Mouse (Mus musculus) brain, embryonic 14.5 days (tissue): ENCODE results near the gene Fbxo46. TPM values are rescaled to one million over a fixed set of nuclear protein-coding genes. Genes with fewer than 3 reads are reported as not detected.
A peak's percentile ranks its signal among the peaks of the same experiment; 100 is the strongest.
"Not testable (repeated sequence)": the region's sequence is repeated elsewhere in the genome, so short reads cannot be mapped to it uniquely, and the experiment has no call there.

ENCODE experiments used
- DNase-seq: peaks from one replicate; pipeline ENCODE4 v3.0.0-alpha.2; 2011; ENCODE audit warnings: low read depth
- CTCF ChIP-seq: fragments of 200-500 bp; IDR thresholded peaks from 2 replicates; pipeline ENCODE4 v1.5.1; 2012; ENCODE audit warnings: inconsistent platforms, mild to moderate bottlenecking, moderate library complexity, borderline replicate concordance; ENCODE audit not compliant: insufficient read depth, insufficient read length; ENCODE audit errors: extremely low read depth
- POLR2A ChIP-seq: fragments of 200-500 bp; IDR thresholded peaks from 2 replicates; pipeline ENCODE4 v1.6.1; 2012; ENCODE audit warnings: mild to moderate bottlenecking, inconsistent platforms, borderline replicate concordance; ENCODE audit not compliant: poor library complexity, insufficient read depth, insufficient read length, severe bottlenecking; ENCODE audit errors: extremely low read depth
- polyA plus RNA-seq: library from polyadenylated mRNA; depleted of rRNA; stranded (reverse); fragments of >200 nt; gene quantifications from 2 replicates; pipeline ENCODE4 v1.2.3, GENCODE M21; 2012

The Fbxo46 gene
- polyA plus RNA-seq, 1 experiment = 18.1 TPM

DNA sequence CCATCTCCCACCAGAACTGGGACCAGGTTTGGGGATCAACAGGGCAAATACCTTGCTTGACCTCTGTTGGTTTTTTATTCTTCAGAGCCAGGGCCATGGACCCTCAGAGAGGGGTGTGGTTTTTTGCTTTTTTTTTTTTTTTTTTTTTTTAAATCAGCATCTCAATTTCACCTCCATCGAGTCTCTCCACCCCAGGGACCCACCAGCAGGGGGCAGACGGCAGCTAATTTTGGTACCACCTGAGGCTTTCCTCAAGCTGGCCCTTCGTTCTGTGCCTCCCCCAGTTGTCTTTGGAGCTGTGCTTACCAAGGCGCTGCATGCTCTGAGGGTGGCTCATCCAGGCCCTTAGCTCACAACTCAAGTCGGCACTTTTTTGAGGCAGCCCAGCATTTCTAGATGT lies 17.7 kb downstream of the Fbxo46 start:
- peak; percentile 63 for TF ChIP-seq CTCF
- no peak for TF ChIP-seq POLR2A
- DNase-seq = peak; percentile 43

DNA sequence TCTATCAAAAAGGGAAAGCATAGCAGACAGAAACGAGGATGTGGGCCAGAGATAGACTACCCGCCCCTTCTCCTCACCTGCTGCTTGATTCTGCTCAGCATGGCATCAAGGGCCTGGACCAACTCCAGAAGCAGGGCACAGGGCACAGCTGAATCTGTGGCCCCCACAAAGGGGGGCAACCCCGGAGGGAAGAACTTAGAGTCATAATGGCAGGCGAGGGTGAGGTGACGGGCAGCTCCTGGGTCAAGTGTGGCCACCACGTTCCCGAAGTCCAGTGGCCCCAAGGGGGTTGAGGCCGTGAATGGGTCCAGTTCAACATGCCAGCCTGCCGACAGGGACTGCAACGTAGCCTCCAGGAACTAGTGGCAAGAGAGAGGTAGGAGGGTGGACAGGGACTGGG lies 27.1 kb downstream of the Fbxo46 start:
- no peak for DNase-seq
- no peak for TF ChIP-seq POLR2A
- no peak for TF ChIP-seq CTCF

DNA sequence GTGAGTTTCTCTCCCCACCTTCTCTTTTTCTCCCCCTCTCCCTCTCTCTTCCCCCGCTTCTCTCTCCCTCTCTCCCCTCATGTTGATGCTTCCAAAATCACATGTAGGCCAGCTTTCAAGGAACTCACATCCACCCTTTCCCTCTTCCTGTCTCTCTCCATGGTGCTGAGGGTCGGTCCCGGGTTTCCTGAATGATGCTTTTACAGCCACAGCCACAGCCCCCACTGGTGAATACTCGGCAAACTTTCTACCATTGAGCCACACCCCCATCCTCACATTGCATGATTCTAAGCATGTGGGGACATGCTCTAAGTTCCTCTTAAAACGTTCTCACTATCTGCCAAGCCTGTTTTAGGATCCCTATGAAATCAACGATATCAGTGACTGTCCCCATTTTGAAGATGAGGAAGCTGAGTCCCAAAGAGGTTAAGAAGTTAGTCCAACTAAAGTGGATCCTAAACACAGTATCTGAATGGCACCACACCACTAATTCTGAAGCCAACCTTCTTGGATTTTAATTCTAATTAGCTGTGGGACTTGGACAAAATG lies 27.9 kb downstream of the Fbxo46 start:
- TF ChIP-seq CTCF (no peak), POLR2A (no peak)
- DNase-seq = no peak

DNA sequence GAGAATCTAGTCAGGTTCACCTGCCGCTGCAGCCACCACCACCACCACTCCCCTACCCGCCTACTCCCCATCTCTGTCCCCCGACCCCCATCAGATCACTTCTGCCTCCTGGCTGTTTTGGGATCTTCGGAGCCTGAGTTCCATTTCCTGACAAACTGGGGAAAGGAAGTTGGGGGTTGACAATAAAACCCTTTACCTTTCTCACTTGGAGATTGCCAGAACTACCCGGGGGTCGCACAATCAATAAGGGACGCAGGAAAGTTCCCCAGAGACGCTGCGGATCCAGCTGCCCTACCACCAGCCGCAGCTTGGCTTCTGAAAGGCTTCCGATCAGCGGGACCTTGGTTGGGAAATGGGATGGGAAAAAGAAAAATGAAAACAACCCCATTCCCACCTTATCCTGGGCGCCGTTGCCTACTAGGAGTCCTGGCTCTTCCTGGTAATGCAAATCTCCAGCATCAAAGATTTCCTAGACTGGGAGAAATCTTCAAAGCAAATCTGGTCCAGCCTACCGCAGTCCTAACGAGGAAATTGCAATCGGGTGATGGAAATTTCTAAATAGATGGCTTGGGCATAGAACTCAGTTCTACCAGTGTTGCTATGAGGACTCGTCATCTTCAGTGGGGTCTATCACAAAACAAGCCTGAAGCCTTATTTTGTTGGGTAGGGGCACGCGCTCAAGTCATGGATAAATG lies 28.7 kb downstream of the Fbxo46 start:
- no peak for DNase-seq
- TF ChIP-seq CTCF (no peak), POLR2A (no peak)

DNA sequence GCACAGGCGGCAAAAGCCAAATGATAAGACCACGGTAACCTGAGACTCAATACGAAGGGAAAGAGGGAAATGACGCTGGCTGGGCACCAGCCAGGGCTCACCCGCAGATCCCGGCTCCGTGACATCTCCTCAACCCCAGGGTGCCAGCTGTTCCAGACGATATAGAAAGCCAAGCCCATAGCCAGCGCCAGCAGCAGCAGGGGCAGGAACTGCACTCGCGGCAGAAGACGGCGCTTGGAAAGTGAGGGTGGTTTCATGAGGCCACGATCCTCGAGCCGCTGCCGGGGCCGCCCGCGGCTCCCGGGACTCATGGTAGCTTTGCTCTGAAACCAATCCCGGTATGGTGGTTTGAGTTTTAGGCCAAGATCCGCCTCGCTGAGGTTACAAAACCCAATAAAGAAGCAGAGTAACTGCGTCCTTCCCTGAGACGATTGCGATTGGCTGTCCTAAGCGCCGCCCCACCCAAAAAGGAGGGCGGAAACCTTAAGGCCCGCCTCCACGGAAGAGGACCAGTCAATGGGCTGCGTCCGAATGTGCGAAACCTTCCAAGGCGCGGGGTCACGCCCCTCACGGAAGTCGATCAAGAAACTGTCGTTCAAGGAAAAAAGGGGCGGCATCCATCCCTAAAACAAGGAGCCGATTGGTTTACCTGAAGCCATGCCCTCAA lies 29.3 kb downstream of the Fbxo46 start, which contains the start of gene Qpctl:
TSS of gene Qpctl (minus strand) at position 417 of the 667 bp plus-strand sequence.
- peak; percentile 31; the same call in 1 of the 2 replicates for TF ChIP-seq POLR2A
- no peak for TF ChIP-seq CTCF
- DNase-seq = peak; percentile 100

DNA sequence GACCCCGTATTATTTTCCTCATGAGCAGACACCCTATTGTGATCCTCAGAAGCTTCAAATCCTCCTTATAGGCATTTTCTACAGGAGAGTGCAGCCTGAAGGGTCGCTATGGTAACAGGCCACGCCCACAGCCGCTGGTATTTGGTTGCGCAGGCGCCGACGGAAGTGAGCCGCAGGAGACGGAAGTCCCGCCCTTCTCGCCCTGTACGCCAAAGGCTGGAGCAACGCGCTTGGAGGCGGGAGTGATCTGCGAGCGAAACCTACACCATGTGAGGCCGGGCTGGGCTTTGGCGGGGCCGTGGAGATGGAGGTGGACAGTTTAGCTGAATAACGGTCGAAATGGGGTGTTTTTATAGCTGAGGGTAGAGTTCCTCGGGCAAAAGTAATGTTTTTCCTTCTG lies 30.0 kb downstream of the Fbxo46 start, which contains the start of gene Snrpd2:
TSS of gene Snrpd2 (plus strand) at position 97 of the 400 bp plus-strand sequence.
- peak; percentile 98 for DNase-seq
- TF ChIP-seq POLR2A (peak; percentile 37; the same call in 1 of the 2 replicates), CTCF (no peak)

DNA sequence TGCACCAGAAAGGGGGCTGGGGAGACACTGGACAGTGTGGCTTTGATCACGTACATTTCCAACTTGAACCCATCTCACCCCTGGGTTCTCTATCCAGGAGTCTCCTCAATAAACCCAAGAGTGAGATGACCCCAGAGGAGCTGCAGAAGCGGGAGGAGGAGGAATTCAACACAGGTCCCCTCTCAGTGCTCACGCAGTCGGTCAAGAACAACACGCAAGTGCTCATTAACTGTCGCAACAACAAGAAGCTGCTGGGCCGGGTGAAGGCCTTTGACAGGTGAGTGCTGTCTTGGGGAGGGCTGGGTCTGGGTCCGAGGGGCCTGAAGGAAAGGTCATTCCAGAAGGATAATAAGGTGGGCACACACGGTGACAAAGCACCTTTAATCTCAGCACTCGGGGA lies 31.5 kb downstream of the Fbxo46 start:
- not testable (repeated sequence) for DNase-seq

DNA sequence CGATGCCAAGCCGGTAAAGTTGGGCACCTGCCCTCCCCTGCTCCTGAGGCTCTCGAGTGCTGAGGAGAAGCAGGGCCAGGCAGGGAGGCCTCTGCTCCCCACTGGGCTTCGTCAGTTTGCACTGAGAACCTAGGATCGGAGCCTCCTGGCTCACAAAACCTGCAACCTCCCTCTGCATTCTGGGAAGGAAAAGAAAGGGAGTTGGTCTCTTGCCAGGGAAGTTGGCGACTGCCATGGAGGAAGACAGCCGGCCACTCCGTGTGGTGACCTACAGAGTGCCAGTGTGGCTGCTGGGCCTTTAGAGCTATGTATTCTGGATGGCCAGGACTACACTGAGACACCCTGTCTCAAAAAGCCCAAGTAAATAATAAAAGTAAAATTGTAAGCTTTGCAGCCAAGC lies 35.1 kb downstream of the Fbxo46 start:
- no peak for DNase-seq
- TF ChIP-seq POLR2A (no peak), CTCF (no peak)

DNA sequence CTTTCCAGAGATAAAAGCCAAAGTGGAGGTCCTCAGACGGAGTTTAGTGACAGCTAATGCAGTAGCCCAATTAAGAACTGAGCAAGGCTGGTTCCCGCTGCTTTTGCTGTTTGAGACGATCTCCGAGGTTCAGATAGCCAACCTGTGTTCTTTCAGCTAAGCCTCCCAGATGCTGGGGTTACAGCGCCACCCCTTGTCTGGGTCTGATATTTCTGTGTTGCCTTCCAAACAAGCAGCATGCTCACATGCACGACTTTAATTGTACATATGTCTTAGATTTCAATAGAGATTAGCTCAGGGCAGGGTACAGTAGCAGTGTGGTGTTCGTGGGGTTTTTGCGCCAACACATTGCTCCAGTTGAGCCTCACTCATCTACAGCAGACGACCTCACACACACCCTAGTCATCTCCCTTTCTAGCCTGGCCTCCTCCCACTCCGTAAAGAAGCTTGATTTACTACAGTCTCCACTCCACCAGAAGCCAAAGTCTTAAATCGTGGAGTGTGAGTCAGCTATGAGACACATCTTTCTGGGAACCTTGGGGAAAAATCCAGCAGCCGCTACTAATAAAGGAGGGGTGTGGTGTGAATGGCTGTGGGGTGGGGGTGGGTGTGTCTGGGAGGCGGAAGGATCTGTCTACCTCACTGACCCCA lies 36.3 kb downstream of the Fbxo46 start:
- TF ChIP-seq POLR2A = no peak
- TF ChIP-seq CTCF = peak; percentile 27; the same call in 1 of the 2 replicates
- DNase-seq = no peak

DNA sequence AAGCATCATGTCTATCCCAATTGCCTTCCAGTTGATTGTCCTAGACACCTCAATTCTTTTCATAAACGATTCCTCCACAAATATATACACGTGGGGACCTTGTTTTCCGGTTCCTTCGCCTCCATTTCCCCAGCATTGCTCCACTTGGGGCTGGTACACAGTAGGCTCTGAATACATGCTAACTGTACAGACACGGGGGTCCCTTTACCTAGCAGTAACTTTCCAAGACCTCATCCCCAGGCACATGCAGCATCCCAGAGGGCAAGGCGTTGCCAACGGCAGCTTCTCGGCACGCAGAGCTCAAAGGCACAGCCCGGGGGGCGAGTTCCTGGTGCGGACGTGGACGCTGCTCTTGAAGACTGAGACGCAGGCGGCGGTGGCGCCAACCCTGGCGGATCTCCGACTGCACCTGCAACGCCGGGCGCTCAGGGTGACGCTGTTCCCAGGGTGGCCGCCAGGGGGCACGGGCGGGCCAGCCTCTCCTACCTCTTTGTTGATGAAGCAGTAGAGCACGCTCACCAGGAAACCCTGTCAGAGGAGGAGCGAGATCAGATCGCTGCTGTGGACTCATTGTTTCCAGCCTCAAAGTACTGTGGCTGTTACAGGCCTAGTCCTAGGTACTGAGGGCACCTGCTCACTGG lies 37.6 kb downstream of the Fbxo46 start:
- peak; percentile 96 for TF ChIP-seq CTCF
- peak; percentile 38; the same call in 1 of the 2 replicates for TF ChIP-seq POLR2A
- DNase-seq = peak; percentile 93

DNA sequence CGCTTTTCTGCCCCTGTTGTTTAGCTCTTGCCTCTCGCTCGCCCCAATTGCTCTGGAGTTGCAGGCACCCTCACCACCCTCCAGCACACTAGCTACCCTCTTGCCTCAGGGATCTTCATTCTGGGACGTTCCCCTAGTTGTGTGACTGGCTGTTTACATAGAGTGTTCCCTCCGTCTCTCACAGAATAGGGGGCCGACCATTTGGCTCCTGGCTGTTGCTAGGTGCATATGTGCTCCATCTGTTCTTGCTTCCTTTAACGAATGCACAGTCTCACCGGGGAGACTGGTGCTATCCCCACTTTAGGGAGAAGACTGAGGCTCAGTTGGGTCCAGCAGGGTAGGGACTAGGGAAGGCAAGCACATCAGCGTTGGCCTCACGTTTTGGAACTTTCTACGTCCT lies 38.9 kb downstream of the Fbxo46 start:
- no peak for TF ChIP-seq POLR2A
- TF ChIP-seq CTCF = no peak
- peak; percentile 69 for DNase-seq
